Mouse (Mus musculus) heart, adult 8-10 months (tissue): ENCODE measurements around the gene Hcn2. TPM values are rescaled to one million over a fixed set of nuclear protein-coding genes. Genes with fewer than 3 reads are reported as not detected.
"Not testable (repeated sequence)": the region's sequence is repeated elsewhere in the genome, so short reads cannot be mapped to it uniquely, and the experiment has no call there.

ENCODE experiments used
- DNase-seq: peaks from one replicate; pipeline ENCODE4 v3.0.0; 2022; ENCODE audit warnings: low spot score
- total RNA-seq, 4 experiments: library from RNA; stranded (reverse); gene quantifications; 2 replicates each; pipeline ENCODE4 v1.2.4; 2022

Gene Hcn2
- total RNA-seq, 4 experiments from 2014 or later = 13.7 to 16.7 (median 15.1) TPM

DNA sequence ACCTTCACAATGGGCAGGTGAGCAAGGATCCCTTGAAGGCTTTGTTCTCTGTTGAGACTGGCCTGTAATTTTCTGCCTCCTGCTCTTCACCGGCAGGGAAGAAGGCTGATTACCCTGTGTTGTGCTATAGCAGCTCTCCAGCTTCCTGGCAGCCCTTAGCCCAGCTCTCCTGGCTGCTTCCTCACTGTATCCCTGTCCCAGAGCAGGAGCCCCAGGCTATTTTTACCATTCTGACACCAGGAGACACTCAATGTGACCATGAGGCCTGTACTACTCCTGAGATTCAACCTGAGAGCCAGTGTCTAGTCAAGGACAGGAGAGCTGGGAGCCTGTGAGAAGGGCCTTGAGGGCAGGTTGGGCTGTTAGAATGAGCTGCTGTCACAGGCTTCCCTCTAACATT is 29.7 kb upstream of the Hcn2 start:
- DNase-seq = peak; percentile 62

- no peak for DNase-seq
Measured at GRCm38 (mm10) chr10:79687513-79687912, 28.9 kb upstream of the Hcn2 start.

DNA sequence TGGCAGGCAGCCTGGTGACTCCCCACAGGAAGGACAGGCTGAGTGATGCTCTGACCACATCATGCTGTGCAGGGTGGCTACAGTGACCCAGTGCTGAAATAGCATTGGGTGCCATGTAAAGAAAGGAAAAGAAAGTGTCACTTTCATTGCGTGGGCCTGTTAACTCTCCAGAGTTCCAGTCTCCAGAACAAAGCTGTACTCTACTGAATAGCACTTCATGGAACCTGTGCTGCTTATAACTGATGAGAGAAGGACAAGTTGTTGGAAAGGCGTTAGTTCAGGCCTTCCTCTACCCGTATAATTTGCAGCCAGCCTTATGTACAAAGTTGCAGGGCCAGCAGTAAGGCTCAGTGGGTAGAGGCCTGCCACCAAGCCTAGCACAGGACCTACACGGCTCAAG is 27.7 kb upstream of the Hcn2 start, which contains the start of gene Gzmm:
TSS of gene Gzmm (plus strand) at position 301 of the 400 bp plus-strand sequence.
- DNase-seq = no peak

- no peak for DNase-seq
Measured at GRCm38 (mm10) chr10:79689178-79689577, 27.3 kb upstream of the Hcn2 start.

DNA sequence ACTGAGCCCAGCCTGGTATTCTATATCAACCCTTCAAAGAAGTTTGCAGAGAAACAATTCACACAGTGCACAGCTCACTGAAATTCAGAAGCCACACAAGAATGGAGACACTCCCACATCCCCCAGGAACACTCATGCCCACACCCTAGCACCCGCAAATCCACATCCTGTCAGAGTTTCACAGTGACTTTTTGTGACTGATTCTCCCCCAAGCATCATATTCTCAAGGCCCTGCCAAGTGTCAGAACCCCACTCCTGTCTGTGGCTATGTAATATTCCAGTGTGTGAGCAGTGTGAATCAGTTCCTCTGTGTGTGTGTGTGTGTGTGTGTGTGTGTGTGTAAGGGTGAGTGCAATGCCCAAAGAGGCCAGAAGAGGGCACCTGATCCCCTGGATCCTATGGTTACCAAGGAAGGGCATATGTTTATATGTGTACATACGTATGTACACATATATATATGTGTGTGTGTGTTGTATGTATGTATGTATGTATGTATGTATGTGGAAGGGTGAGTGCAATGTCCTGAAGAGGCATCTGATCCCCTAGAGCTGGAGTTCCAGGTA is 24.4 kb upstream of the Hcn2 start:
- no peak for DNase-seq

- no peak for DNase-seq
Measured at GRCm38 (mm10) chr10:79693580-79694378, 22.7 kb upstream of the Hcn2 start.

DNA sequence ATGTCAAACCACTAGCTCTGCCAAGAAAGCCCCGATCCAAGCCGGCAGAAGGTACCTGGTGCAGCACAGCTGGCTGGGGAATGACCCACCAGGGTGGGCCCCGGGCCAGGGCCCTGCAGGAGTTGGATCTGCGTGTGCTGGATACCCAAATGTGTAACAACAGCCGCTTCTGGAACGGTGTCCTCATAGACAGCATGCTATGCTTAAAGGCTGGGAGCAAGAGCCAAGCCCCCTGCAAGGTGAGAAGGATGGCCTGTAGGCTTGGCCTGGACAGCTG is 22.1 kb upstream of the Hcn2 start:
- no peak for DNase-seq

DNA sequence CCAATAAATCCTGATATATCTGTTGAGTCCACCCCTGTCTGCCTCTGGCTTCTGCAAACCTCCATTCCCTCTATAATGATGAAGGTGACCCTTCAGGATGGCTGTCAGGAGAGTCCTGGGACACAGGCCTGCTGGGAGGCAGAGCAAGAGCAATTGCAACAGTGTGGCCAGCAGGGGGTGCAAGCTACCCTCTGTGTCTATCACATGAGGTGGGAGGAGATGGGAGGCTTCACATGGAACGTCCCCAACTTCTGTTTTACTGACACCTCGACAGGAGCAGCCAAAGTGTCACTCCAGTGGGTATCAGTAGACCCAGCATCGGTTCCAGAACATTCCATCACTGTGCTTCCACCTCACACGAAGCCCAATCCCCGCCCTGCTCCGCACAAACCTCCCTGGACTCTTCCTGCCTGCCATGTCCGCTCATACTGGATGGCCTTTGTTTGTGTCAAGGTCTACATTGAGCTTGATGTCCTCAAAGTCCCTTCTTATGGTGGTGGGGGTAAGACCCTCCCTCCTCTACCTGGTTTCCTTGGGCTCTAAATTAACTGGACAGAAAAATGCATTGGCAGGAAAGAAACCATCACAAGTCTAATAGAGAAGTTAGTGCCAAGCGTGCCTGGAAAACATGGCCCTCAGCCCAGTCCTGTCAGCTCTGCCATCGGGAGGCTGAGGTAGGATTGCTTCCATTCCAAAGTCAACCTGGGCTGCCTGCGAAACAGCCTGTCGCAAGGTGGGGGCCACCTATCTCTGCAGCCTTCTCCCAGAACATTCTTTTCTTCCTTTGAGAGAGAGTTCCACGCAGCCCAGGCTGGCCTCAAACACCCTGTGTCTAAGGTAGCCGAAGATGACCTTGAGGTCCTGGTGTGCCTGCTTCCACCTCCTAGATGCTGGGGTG is 21.0 kb upstream of the Hcn2 start:
- DNase-seq = peak; percentile 84

- no peak for DNase-seq
Measured at GRCm38 (mm10) chr10:79696129-79696651, 20.2 kb upstream of the Hcn2 start.

GRCm38 (mm10) chr10:79697916-79698315 is 18.5 kb upstream of the Hcn2 start:
- DNase-seq = no peak

DNA sequence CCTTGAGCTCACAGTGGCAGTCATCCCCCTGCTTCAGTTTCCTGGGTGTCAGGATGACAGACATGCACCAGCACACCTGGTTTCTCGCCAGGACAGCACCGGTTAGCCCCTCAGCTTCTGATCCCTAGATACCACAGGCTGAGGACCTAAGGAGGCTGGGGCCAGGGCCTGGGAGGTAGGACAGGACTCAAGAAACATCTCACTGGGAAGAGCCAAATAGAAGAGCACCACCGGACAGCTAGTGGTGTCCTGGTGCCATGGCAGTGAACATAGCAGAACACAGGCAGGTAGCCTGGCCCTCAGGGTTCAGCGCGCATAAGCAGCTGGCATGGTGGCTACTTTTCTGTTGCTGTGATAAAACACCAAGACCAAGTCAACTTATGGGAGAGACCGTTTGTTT is 18.0 kb upstream of the Hcn2 start:
- no peak for DNase-seq

DNA sequence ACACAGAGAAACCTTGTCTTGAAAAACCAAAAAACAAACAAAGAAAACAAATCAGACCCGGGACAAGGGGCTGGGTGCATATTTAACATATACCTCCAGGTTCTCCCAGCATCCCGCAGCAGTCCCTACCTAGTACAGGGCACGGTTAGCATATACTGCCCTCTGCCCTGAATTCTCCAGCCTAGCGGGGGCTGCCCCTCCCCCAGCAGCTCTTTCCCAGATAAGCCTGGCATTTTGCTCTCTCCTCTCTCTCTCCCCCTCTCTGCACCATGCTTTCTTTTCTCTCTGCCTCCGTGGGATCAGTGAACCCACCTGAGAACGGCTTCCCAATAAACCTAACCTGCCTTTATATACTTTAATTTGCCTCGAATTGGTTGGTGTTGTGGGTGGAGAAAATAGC is 15.8 kb upstream of the Hcn2 start:
- DNase-seq = no peak

DNA sequence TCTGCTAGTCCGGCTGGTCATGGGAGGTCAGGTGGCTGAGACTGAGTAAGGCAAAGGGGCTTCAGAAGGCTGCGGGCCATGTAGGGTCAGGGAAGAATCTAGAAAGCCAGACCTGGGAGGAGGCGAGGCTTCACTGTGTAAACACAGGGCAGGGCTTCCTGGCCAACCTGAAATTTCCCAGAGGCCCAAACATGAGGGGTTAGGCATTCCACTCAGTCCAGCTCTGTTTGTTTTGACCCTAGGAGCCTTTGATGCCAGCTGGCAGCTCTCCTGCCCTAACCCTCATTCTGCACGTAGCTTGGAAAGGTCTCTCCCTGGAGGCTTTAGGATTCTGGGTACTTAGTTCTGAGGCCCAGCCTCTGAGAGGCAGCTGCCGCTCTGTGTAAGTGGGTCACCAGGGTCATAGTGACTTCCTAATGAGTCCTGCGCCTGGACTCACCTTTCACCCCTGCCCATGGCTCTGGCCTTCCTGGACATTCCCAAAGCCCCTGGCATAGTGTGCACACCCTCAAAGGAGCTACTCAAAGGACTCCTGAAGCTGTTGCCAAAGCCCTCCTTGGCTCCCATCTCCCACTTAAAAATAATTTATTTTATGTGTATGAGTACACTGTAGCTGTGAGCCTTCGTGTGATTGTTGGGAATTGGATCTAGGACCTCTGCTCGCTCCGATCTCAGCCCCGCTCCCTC is 14.8 kb upstream of the Hcn2 start:
- peak; percentile 77 for DNase-seq

GRCm38 (mm10) chr10:79702970-79703369 is 13.5 kb upstream of the Hcn2 start:
- not testable (repeated sequence) for DNase-seq

- no peak for DNase-seq
Measured at GRCm38 (mm10) chr10:79703541-79703940, 12.9 kb upstream of the Hcn2 start.

DNA sequence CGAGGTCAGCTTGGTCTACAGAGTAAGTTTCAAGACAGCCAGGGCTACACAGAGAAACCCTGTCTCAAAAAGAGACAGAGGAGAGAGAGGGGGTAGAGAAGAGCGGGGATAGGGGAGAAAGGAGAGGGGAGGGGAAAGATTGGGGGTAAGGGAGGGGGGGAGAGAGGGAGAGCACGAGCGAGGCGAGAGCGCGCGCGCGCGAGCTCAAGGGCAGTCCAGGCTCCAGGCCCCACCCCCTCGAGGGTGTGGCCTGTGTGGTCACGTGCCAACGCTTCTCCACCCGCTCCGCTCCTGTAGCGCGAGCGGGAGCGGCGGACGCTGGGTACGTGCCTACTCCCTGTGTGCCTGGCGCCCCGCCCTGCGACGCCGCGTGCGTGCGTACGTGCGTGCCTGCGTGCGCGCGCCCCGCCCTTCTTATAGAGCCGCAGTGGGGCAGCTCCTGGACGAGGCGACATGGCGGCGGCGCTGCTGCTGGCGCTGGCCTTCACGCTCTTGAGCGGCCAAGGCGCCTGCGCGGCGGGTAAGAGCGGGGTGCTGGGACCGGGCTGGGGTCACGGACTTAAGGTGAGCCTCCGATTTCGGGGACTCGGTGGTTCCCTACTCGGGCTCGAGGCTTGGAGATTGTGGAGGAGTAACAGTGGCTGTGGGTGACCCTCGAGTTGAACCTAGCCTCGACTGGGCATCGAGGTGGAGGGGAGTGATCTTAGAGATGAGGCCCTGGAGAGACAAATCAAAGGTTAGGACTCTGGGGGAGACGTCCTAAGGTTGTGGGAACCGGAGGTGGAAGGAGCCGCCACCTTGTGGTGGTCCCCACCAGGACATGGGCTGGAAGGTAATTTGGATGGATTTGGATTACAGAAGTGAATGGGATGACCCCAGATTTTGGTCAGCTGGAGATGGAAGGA is 12.1 kb upstream of the Hcn2 start, which contains the start of gene Bsg:
TSS of gene Bsg (plus strand) at position 427 of the 905 bp plus-strand sequence.
- peak; percentile 97 for DNase-seq

- DNase-seq = no peak
Measured at GRCm38 (mm10) chr10:79704970-79705360, 11.5 kb upstream of the Hcn2 start.

DNA sequence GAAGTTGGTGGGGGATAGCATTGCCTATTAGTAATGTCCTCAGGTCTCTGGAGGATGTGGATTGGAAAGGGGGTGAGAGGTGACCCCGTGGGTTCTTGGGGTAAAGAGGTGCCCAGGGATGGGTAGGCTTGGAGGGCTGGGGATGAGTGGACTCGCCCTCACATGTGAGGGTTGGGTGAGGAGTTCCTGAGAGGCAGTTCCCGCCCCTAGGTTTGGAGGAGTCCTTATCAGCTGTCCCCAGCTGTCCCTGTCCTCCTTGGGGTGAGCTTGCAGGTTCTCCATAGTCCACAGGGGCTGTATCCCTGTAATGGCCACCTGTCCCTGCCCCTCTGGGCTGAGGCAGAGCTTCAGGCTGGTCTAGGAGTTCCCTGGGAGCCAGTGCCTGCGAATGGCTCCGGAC is 10.5 kb upstream of the Hcn2 start:
- no peak for DNase-seq

- DNase-seq = no peak
Measured at GRCm38 (mm10) chr10:79706406-79707094, 9.9 kb upstream of the Hcn2 start.

GRCm38 (mm10) chr10:79707162-79707561 is 9.3 kb upstream of the Hcn2 start:
- DNase-seq = no peak
